Mouse (Mus musculus): Measurements from ENCODE around the gene Nemp1.
A peak's percentile ranks its signal among the peaks of the same experiment; 100 is the strongest.

Nemp1 gene

GRCm38 (mm10) chr10:127728437-127728836 is 61.7 kb downstream of the Nemp1 start:
- DNase-seq: no peak

- peak; percentile 65 for DNase-seq
Observed at GRCm38 (mm10) chr10:127730285-127730932, 63.7 kb downstream of the Nemp1 start.

- peak; percentile 74 for DNase-seq
Observed at GRCm38 (mm10) chr10:127730933-127731310, 64.2 kb downstream of the Nemp1 start.

- DNase-seq: no peak
Observed at GRCm38 (mm10) chr10:127731397-127731796, 64.7 kb downstream of the Nemp1 start.

DNA sequence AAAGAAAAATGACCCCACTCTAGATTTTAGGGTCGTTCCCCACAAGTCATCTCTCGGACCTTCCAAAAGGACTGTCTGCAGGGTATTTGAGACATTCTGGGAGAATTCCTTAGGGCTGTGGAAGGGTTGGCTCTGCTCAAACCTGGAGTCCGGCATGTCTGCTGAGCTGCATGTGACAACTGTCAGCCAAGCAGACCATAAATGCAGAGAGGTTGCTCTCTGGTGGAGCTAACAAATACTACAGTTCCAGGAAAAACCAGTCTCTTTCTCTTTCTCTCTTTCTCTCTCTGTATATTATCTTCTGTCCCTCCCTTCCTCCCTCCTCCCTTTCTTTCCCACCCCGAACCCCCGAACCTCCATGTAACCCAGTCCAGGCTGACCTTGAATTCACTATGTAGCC is 67.7 kb downstream of the Nemp1 start:
- DNase-seq: peak; percentile 59

- no peak for DNase-seq
Observed at GRCm38 (mm10) chr10:127736266-127736665, 69.6 kb downstream of the Nemp1 start.

DNA sequence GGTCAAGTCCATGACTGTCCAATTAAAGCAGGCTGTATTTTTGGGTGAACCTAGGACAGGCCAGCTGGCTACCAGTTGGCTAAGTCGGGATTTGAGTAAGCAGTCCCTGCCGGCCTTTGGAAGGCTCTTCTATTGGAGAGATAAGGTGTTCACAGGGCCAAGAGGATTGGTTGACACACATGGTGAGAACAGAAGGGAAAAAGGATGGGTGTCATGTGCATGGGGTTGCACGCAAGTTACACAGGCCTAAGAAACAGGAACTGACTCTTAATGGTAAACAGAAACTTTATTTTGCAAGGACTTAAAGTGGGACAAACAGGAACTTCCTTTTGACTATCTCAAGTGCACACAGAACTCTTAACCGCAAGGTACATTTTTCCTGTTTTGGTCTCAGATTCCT is 70.2 kb downstream of the Nemp1 start:
- DNase-seq: no peak

DNA sequence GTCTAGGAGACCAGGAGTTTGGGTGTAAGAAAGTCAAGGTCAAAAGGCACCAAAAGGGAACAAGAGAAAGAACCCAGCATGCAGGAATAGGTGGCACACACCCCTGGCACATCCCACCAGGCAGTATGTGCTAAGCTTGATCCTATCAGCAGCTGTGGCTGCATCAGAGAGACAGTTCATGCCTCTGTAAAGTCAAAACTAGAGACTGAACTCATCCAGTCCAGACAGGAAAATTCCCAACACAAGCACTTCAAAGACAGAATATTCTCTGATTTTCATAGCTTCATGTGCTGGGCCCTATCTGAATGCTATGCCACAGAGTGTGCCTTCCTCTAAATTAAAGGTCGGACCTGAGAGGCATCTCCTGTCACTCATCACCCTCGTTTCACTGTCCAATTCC is 70.9 kb downstream of the Nemp1 start:
- no peak for DNase-seq

DNA sequence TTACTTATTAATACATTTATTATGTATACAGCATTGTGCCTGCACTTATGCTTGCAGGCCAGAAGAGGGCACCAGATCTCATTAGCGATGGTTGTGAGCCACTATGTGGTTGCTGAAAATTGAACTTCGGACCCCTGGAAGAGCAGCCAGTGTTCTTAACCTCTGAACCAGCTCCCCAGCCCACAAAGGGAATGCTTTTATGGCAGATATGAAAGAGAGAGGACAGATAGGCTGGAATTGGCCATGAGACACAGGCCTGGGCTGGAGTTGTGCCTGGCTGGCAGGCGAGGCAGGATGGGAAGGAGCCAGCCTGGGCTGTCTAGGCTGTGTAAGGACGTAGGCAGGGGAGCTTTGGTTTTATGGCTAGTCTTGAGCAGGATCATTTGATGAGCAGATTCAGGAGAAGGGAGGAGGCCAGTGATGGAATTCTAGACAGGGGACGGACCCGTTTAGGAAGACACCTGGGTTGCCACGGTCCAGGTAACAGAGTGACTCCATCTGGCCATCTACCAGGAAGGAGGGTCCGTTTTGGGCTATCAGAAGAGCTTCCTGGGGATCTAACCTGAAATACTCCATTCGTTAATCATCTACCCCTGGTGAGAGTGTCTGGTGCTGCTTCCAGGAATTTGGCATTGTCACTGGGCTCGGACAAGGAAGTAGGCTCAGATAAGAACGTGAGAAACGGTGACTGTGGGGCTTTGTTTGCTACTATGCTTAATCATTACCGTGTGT is 71.6 kb downstream of the Nemp1 start:
- peak; percentile 66 for DNase-seq

- DNase-seq: peak; percentile 82
Observed at GRCm38 (mm10) chr10:127739083-127739660, 72.5 kb downstream of the Nemp1 start, which contains the start of gene Zbtb39. Gene Zbtb39 (plus strand): TSS chr10:127739538.

DNA sequence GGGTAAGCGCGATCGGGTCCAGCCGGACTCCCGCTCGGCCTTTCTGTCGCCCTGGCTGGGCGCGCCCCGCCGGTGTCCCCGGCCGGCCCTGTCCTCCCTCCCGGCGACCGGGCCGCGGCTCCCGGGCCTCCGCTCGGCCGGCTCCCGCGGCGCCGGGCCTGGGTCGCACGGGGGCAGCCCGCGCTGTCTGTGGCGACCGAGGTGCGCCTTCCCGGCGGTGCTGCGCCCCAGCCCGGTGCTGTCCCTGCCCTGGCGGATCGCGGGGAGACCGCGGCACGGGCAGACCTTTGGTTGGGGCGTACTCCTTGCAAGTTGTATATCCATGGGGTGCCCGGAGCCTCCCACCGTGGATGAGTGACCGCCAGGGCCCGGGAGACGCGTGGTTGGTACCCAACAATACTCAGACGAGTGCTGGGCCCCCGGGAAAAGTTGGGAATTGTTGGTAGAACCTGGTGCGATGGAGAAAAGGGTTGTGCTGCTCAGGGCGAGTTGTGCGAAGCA is 73.0 kb downstream of the Nemp1 start:
- DNase-seq: peak; percentile 49

GRCm38 (mm10) chr10:127744661-127745060 is 78.0 kb downstream of the Nemp1 start:
- DNase-seq: peak; percentile 62

DNA sequence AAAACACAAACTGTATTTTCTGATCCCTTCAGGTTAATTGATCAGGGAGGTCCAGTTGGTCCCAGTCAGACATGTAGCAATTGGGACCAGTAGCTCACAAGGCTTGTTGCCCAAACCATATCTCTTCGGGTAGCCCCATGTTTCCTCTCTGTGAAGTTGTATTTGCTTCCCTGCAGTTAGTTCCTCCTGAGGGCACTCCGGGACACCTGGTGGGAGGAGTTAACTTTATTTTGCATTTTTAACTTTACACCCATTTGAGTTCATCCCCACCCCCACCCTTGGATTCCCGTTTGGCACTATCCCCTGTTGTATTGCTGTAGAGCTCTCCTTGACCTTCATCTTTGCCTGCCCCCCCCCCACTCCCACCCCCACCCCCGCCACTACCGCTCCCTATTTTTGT is 79.2 kb downstream of the Nemp1 start:
- DNase-seq: no peak

- no peak for DNase-seq
Observed at GRCm38 (mm10) chr10:127747254-127747653, 80.6 kb downstream of the Nemp1 start.

- peak; percentile 15 for DNase-seq
Observed at GRCm38 (mm10) chr10:127748847-127749612, 82.3 kb downstream of the Nemp1 start.

DNA sequence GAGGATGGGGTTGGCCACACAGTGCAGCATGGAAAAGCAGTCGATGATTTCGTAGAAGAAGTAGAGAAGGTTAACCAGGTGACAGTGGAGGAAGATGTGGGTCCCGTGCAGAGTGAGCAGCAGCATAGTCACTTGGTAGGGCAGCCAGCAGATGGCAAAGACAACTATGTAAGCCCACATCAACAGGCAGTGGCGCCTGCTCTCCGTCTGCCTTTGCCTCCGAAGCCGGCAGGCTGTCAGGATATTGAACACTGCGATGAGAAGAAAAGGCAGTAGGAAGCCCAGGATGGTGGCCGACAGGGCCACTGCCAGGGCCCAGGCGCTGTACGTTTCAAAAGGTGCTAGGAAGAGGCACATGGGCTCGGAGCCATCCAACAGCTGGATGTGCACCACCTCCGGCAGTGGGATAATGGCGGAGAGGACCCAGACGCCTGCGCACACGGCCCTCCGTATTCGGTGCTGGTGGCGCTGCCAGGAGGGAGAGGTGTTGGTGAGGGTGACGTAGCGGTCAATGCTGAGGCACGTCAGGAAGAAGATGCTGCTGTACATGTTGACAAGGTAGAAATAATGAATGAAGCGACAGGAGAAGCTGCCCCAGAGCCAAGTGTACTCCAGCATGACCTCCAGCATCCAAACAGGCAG is 83.6 kb downstream of the Nemp1 start:
- no peak for DNase-seq
